ENCODE assay signal across 21 mouse cellular contexts in the genomic region with DNA sequence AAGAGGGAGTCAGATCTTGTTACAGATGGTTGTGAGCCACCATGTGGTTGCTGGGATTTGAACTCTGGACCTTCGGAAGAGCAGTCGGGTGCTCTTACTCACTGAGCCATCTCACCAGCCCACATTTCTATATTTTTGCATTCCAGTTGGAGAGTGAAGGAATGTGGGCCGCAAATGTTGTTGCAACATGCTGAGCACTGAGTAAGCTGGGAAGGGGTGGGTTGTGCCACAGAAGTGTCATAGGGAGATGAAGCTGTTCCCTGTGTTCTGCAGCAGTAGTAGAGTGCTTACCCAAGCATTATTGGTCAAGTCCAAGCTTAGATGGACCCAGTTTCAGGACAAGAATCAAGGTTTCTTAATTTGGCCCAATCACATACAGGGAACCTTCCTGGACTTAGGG.
DNase-seq lines count a peak whose midpoint lies in the region; ATAC-seq lines count a peak whose summit lies in the region.
"Had no signal": no experiment of that assay in that cellular context is flagged by ENCODE, and none has a peak within 500 bp of the region (broad histone marks: within the 10 kb centered on the region; RNA-seq: fewer than 3 reads in every experiment).

No protein-coding gene starts in this region.

- no peak for DNase-seq in frontal cortex, postnatal 14 days (ENCODE audit: low spot score in 2 of 2)
- peak; percentile 22 for DNase-seq in lung, postnatal 10 days
- no peak for DNase-seq in lung, postnatal 36 days
- peak; percentile 17 for DNase-seq in 3134 (ENCODE audit: extremely low read depth, insufficient read length, low spot score)
- peak; percentile 28 for DNase-seq in brain, adult 2 months (ENCODE audit: low read depth, low spot score)
- DNase-seq in kidney, postnatal 4 days, result no peak
- DNase-seq: adrenal gland, adult 8-10 months; adrenal gland, postnatal 14 days; adrenal gland, postnatal 36 days; cerebellum, adult 11 months; cerebellum, adult 18-20 months; cerebellum, adult 8-10 months; cerebellum, adult 9-11 months; cerebellum, postnatal 14 days; cerebellum, postnatal 36 days; embryo, embryonic 11 days had no signal

- ATAC-seq in frontal cortex, adult (ENCODE audit: low TSS enrichment), result peak; percentile 74
- ATAC-seq: activated CD4-positive, CD25-positive, alpha-beta regulatory T cell, adult 4 months; forebrain, embryonic 14.5 days; forebrain, embryonic 16.5 days; Patski had no signal

Comparison
In these comparisons a context has a peak if more than half of its experiments do, and no peak if none do; other contexts are left out.
1. DNase-seq: peak in lung, postnatal 10 days (single experiment), 3134 (single experiment) and brain, adult 2 months (single experiment); none in frontal cortex, postnatal 14 days (0 of 2), lung, postnatal 36 days (single experiment) and kidney, postnatal 4 days (0 of 2).